Mouse (Mus musculus): ENCODE data around the gene Map3k13.
"Not testable (repeated sequence)": the region's sequence is repeated elsewhere in the genome, so short reads cannot be mapped to it uniquely, and the experiment has no call there.

Gene Map3k13

DNA sequence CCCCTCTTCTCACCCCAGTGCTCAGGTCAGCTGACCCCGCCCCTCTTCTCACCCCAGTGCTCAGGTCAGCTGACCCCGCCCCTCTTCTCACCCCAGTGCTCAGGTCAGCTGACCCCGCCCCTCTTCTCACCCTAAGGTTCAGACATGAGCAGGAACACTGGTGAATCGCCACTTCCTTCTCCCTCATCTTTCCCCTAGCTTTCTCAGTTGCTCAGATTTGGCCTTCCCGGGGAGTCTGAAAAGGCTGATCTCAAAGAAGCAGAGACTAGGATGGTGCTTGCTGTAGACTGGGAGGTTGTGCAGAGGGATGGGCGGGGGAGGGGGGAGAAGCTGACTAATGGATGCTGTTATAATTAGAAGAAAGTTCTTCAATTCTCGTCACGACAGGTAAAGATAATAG, 114.8 kb downstream of the Map3k13 start:
- not testable (repeated sequence) for DNase-seq (ENCODE audit: low spot score)

DNA sequence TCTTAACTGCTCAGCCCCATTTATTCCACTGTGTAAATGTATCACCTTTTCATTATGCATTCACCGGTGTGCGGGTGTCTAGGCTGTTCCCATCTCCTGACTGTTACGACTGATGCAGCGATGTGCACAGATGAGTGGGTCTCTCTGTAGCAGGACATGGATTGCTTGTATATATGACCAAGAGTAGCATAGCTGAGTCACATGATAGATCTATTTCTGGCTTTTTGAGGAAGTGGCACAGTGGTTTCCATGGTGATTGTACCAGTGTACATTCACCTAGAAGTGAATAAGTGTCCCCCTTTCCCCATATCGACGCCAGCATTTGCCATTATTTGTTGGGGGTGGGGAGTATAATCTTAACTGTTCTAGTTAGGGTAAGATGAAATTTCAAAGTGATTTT, 119.2 kb downstream of the Map3k13 start:
- DNase-seq (ENCODE audit: low spot score), result peak; percentile 23

DNA sequence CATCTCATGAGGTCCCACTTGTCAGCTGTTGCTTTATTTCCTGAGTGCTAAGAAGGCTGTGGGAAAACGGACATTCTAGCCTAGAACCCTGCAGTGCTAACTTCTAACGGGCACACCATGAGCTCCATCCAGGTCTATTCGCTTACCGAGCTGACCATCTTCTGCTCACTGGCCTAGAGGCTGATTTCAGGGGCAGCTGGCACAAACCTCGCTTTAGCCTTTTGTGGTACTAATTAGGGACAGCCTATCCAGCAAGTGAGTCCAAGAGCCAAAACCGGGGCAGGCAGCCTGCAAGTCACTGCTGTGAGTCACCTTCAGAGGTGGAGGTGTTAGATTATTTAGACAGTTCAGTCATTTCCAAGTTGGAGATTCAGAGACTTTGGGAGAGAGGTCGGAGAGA, 122.5 kb downstream of the Map3k13 start:
- DNase-seq (ENCODE audit: low spot score), result no peak

DNA sequence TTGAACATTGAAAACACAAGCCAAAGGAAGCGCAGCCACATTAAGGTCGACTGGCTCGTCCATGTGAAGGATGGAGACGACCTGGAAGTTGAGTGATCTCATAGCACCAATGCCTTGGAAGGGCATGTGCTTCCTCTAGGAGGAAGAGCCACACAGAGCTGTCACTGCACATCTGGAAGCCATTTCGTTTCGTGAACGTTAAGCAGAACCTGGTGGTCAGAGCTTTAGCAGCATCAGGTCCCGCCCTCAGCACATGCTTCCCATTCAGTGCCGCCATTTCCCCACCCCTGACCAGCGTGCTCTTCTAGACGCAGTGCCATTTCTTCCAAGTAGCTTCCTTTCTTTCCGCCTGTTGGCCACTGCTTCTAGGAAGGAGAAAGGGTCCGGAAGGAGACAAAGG, 134.3 kb downstream of the Map3k13 start:
- no peak for DNase-seq (ENCODE audit: low spot score)

DNA sequence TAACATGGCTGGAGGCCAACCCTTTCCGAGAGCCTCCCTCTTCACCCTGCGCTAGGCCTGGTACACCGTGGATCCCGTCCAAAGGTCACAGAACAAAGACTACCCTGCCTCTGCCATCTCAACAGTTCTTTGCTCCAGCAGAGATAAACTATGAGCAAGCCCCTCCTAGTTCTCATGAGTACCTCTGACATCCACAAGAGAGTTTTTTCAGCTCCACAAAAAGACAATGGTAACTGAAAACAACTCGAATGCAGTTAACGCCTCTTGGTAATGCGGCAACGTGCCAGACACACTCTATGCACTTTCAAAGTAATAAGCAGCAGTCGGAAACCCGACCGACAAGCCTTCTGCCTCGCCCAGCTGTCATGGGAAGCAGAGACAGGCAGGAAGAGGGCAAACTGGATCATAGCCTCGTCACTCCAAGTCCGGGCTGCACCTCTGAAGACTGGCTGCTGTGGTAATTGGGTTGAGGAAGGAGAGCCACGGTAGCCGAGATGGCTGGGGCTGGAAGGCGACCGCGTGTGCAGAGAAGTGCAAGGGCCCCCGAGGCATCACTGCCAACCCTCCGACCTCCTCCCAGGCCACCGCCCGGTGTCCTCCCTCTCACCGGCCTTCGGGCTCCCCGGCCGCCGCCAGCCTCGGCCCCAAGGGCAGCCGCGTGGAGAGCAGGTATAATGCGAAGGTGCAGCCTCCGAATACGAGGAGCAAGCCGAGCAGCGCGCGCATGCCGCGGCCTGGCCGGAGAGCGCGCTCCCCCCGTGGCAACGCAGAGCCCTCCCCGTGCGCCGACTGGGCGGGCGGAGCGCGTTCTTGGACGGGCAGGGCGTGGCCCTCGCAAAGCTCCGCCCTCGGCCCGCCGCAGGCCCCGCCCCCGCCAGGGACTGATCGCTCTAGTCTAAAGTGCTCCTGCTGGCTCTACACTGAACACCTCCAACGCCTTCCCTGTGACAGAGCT, 152.9 kb downstream of the Map3k13 start, which contains the start of gene Tmem41a:
Gene Tmem41a (minus strand): TSS at position 792 of the 955 bp plus-strand sequence.
- DNase-seq (ENCODE audit: low spot score), result peak; percentile 89

DNA sequence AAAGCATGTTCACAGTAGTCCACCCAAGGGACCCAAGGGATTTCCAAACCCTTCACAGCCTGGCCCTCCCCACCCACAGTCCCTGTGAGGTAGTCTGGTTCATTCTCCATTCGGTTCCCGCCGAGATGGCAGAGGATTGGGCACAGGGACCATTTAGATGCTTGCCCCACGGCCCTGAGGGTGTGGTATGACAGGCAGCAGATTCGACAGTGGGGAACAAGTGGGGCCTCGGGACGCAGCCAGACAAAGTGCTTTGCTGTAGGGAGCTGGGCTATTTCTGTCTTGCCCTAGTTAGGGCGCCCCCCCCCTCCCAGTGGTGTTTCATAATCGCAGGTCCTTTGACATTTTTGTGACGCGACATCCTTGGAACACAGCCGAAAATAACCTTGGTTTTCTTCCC, 161.4 kb downstream of the Map3k13 start:
- peak; percentile 19 for DNase-seq (ENCODE audit: low spot score)

DNA sequence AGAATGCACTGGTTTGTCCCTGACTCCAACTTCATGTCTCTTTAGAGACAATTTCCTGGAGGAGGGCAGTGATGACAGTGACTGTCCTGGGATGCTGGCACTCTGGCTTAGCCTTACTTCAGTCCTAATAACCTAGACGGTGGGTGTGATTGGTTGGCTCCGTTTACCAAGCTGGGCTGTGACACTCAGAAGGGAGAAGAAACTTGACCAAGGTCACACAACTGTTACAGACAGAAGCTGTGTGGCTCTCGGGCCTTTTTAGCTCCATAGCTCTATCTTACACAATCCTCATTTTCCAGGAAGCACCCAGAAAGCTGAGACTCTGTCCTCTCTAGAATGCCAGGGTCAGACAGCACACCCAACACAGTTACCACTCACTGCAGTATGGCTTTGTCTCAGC, 171.4 kb downstream of the Map3k13 start:
- DNase-seq (ENCODE audit: low spot score), result no peak

DNA sequence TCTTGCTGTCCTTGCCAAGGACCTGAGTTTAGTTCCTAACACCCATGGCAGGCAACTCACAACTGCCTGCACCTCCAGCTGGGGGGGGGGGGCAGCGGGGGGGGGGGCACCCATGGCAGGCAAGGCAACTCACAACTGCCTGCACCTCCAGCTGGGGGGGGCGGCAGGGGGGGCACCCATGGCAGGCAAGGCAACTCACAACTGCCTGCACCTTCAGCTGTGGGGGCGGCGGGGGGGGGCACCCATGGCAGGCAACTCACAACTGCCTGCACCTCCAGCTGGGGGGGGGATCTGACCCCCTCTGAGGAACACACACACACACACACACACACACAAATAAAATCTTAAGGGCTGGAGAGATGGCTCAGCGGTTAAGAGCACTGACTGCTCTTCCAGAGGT, 175.7 kb downstream of the Map3k13 start:
- no peak for DNase-seq (ENCODE audit: low spot score)

DNA sequence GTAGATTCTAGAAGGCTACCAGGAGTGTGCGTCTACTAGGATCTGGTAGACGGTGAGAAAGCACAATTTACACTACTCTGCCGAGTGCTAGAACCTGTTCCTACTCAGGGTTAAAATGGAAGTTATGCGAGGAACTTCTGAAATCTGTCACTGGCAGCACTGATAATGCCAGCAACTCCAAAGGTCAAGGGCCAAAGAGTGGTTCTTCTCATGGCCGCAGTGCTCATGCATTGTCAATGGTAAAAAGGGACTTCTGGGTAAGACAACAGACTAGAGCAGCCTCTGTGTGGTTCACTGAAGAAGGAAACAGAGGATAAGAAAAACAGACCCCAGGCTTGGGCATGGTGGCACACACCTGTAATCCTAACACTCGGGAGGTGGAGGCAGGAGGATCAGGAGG, 176.4 kb downstream of the Map3k13 start:
- DNase-seq (ENCODE audit: low spot score), result no peak

DNA sequence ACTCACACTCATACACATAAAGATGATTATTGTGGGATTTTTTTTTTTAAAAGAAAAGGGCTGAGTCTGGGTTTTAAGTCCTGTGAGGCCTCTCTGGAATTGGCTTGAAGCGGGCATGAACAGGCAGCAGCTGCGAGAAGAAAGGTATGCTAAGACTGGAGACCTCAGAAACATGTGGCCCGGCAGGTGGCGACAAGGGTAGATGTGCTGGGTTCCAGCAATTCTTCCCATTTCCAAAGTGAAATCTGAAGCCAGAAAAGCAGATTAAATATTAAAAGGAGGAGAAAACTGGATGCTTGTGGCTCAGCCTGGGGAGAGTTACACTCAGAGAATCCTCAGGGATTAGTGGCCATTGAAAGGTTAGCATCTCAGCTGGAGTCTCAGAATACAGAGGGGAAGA, 177.3 kb downstream of the Map3k13 start:
- DNase-seq (ENCODE audit: low spot score), result no peak

DNA sequence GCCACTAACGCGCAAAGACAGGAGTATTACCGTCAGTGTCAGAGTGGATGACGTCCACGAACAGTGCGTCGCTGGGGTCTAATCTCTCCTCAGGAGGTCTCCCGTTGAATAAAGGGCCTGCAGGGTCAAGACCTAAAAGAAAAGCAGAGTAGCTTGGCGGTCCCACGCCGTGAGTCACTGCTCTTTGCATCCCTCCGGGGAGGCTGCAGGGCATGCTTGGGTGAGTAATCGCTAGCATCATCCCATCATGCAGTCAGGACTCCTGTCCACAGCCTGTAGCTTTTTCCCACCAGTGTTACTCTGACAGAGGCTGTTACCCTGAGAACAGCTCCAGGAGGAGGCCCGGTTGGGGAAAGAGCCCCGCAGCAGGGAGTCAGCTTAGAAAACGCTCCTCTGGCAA, 182.1 kb downstream of the Map3k13 start:
- no peak for DNase-seq (ENCODE audit: low spot score)

DNA sequence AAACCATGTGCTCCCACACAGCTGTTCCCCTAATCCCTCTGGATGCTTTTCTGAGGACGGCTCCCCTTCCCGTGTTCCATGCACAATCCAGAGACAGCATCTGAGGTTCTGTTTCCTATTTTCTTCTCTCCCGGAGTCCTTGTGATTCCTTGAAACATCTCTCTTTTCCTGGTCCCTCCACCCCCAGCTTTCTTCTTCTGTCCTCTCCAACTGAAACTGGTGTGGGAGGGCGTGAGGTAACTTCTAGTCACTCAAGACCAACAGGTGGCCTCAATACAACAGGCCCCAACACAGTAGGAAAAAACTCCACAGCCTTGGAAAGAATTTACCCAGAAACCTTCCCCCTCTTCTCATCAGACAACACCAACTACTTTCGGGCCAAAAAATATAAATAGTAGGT, 183.2 kb downstream of the Map3k13 start:
- DNase-seq (ENCODE audit: low spot score), result no peak

All from lung, postnatal 25 days (tissue).